Mouse (Mus musculus): ENCODE results near the gene Cycs. TPM values are rescaled to one million over a fixed set of nuclear protein-coding genes. Genes with fewer than 3 reads are reported as not detected.
"Not testable (repeated sequence)": the region's sequence is repeated elsewhere in the genome, so short reads cannot be mapped to it uniquely, and the experiment has no call there.

Cycs gene
- polyA plus RNA-seq, 1 experiment, result 9.2 TPM

DNA sequence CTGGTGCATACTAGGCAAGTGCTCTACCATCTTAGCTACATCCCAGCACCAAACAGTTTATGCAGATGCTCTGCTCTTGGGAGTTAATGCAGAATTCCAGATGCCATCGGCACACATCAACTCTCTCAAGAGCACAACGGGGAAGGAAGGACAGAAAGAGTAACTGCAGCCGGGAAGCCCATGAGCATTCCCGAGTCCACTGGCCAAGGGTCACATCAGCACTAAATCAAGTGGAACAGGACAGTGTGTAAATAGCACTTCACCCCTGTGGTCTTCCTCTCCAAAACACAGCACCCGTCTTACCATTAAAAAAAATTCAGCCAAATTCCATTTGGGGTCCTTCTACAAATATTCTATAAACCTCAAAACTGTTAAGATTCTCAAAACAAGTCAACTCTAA is 20.0 kb upstream of the Cycs start:
- no peak for TF ChIP-seq GATA1 (IDR thresholded peaks at IDR 0.05; ENCODE audit: borderline replicate concordance, low read length)
- TF ChIP-seq FLI1 (IDR thresholded peaks at IDR 0.05; ENCODE audit: low read length), result no peak
- Histone ChIP-seq H3K36me3 (replicated peaks; ENCODE audit: low read length) (no peaks in the 10 kb centered on the region), H3K4me1 (peaks cover 3% of the 10 kb centered on the region; the same call in 1 of the 2 replicates), H3K4me3 (replicated peaks) (no peak overlapping the region), H3K9me3 (no peaks in the 10 kb centered on the region), H3K27me3 (replicated peaks) (no peaks in the 10 kb centered on the region)

DNA sequence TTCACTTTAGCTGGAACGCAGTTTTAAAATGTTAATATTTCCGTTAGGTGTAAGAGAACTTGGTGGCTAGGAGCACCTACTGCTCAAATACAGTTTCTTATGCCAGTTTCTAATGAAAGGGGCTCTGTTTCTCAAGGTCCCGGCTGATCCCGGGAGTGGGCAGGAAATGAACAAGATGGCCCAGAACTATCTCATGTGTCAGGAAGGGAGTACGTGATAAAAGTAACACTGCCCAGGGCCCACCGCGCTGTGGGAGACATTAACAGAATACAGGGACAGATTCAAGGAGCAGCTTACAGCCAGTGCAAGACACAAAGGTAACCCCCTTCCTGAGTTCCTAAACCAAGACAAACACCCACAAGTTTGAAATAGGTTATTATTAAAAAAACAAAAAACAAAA is 19.4 kb upstream of the Cycs start:
- H3K27me3 ChIP-seq (replicated peaks), result no peaks in the 10 kb centered on the region
- TF ChIP-seq FLI1 (IDR thresholded peaks at IDR 0.05; ENCODE audit: low read length), result no peak
- no peak for TF ChIP-seq GATA1 (IDR thresholded peaks at IDR 0.05; ENCODE audit: borderline replicate concordance, low read length)
- no peaks in the 10 kb centered on the region for H3K36me3 ChIP-seq (replicated peaks; ENCODE audit: low read length)
- H3K9me3 ChIP-seq, result no peaks in the 10 kb centered on the region
- H3K4me3 ChIP-seq (replicated peaks), result no peak overlapping the region
- peaks cover 3% of the 10 kb centered on the region; the same call in 1 of the 2 replicates for H3K4me1 ChIP-seq

- peaks cover 7% of the 10 kb centered on the region for H3K36me3 ChIP-seq (replicated peaks; ENCODE audit: low read length)
- peaks cover 12% of the 10 kb centered on the region; the same call in 1 of the 2 replicates for H3K4me1 ChIP-seq
- TF ChIP-seq FLI1 (IDR thresholded peaks at IDR 0.05; ENCODE audit: low read length), result no peak
- TF ChIP-seq GATA1 (IDR thresholded peaks at IDR 0.05; ENCODE audit: borderline replicate concordance, low read length), result no peak
- H3K27me3 ChIP-seq (replicated peaks), result no peaks in the 10 kb centered on the region
- H3K4me3 ChIP-seq (replicated peaks), result no peak overlapping the region
- no peaks in the 10 kb centered on the region for H3K9me3 ChIP-seq
These were observed 5.3 kb upstream of the Cycs start for GRCm38 (mm10) chr6:50571661-50572060.

DNA sequence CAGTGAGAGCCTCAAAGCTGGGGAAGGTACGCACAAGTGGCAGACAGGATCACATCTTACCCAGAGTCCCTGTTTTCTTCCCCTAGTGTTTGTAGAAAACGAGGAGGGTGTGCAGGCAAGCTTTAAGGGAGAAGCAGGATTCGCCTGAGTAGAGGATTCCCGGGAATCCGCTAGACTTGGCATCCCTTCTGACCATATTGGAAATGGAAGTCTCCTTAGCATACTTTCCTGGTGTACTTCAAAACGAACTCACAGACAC is 588 bp upstream of the Cycs start:
- no peaks in the 10 kb centered on the region for H3K27me3 ChIP-seq (replicated peaks)
- H3K4me3 ChIP-seq (replicated peaks), result peak overlapping the region; percentile 96
- H3K9me3 ChIP-seq, result no peaks in the 10 kb centered on the region
- H3K36me3 ChIP-seq (replicated peaks; ENCODE audit: low read length), result peaks cover 26% of the 10 kb centered on the region
- TF ChIP-seq GATA1 (IDR thresholded peaks at IDR 0.05; ENCODE audit: borderline replicate concordance, low read length) (no peak), FLI1 (IDR thresholded peaks at IDR 0.05; ENCODE audit: low read length) (no peak)
- H3K4me1 ChIP-seq, result peaks cover 23% of the 10 kb centered on the region; the same call in 1 of the 2 replicates

- Histone ChIP-seq H3K4me3 (replicated peaks) (no peak overlapping the region), H3K9me3 (no peaks in the 10 kb centered on the region), H3K36me3 (replicated peaks; ENCODE audit: low read length) (peaks cover 19% of the 10 kb centered on the region), H3K27me3 (replicated peaks) (no peaks in the 10 kb centered on the region), H3K4me1 (peaks cover 38% of the 10 kb centered on the region)
- TF ChIP-seq GATA1 (IDR thresholded peaks at IDR 0.05; ENCODE audit: borderline replicate concordance, low read length) (no peak), FLI1 (IDR thresholded peaks at IDR 0.05; ENCODE audit: low read length) (no peak)
These were observed 2.7 kb downstream of the Cycs start for GRCm38 (mm10) chr6:50563651-50564050.

GRCm38 (mm10) chr6:50562421-50562820 is 3.9 kb downstream of the Cycs start:
- Histone ChIP-seq H3K9me3 (no peaks in the 10 kb centered on the region), H3K36me3 (replicated peaks; ENCODE audit: low read length) (peaks cover 19% of the 10 kb centered on the region), H3K4me3 (replicated peaks) (no peak overlapping the region), H3K27me3 (replicated peaks) (no peaks in the 10 kb centered on the region), H3K4me1 (peaks cover 37% of the 10 kb centered on the region)
- TF ChIP-seq GATA1 (IDR thresholded peaks at IDR 0.05; ENCODE audit: borderline replicate concordance, low read length) (no peak), FLI1 (IDR thresholded peaks at IDR 0.05; ENCODE audit: low read length) (no peak)

GRCm38 (mm10) chr6:50560776-50561175 is 5.6 kb downstream of the Cycs start:
- H3K9me3 ChIP-seq, result no peaks in the 10 kb centered on the region
- H3K27me3 ChIP-seq (replicated peaks), result no peaks in the 10 kb centered on the region
- H3K36me3 ChIP-seq (replicated peaks; ENCODE audit: low read length), result peaks cover 19% of the 10 kb centered on the region
- H3K4me1 ChIP-seq, result peaks cover 31% of the 10 kb centered on the region
- no peak overlapping the region for H3K4me3 ChIP-seq (replicated peaks)
- TF ChIP-seq GATA1 (IDR thresholded peaks at IDR 0.05; ENCODE audit: borderline replicate concordance, low read length) (no peak), FLI1 (IDR thresholded peaks at IDR 0.05; ENCODE audit: low read length) (no peak)

GRCm38 (mm10) chr6:50558877-50559276 is 7.5 kb downstream of the Cycs start:
- H3K9me3 ChIP-seq, result no peaks in the 10 kb centered on the region
- no peaks in the 10 kb centered on the region for H3K27me3 ChIP-seq (replicated peaks)

GRCm38 (mm10) chr6:50557566-50557965 is 8.8 kb downstream of the Cycs start:
- Histone ChIP-seq H3K9me3 (no peaks in the 10 kb centered on the region), H3K4me3 (replicated peaks) (no peak overlapping the region), H3K4me1 (peaks cover 26% of the 10 kb centered on the region), H3K36me3 (replicated peaks; ENCODE audit: low read length) (peaks cover 4% of the 10 kb centered on the region), H3K27me3 (replicated peaks) (no peaks in the 10 kb centered on the region)
- TF ChIP-seq FLI1 (IDR thresholded peaks at IDR 0.05; ENCODE audit: low read length) (no peak), GATA1 (IDR thresholded peaks at IDR 0.05; ENCODE audit: borderline replicate concordance, low read length) (no peak)

More at GRCm38 (mm10) chr6:50558877-50559276, 7.5 kb downstream of the Cycs start:
- Histone ChIP-seq H3K36me3 (replicated peaks; ENCODE audit: low read length) (peaks cover 15% of the 10 kb centered on the region), H3K4me1 (peaks cover 22% of the 10 kb centered on the region), H3K4me3 (replicated peaks) (peak overlapping the region; percentile 57)
- no peak for TF ChIP-seq GATA1 (IDR thresholded peaks at IDR 0.05; ENCODE audit: borderline replicate concordance, low read length)
- no peak for TF ChIP-seq FLI1 (IDR thresholded peaks at IDR 0.05; ENCODE audit: low read length)

GRCm38 (mm10) chr6:50554223-50554622 is 12.1 kb downstream of the Cycs start:
- H3K9me3 ChIP-seq; H3K4me3 ChIP-seq (replicated peaks); H3K36me3 ChIP-seq (replicated peaks; ENCODE audit: low read length): not testable (repeated sequence)
- Histone ChIP-seq H3K27me3 (replicated peaks) (peaks cover 11% of the 10 kb centered on the region), H3K4me1 (peaks cover 15% of the 10 kb centered on the region)

GRCm38 (mm10) chr6:50552881-50553518 is 13.3 kb downstream of the Cycs start:
- Histone ChIP-seq H3K9me3 (peaks cover 3% of the 10 kb centered on the region; the same call in 1 of the 2 replicates), H3K4me1 (peaks cover 11% of the 10 kb centered on the region), H3K27me3 (replicated peaks) (peaks cover 11% of the 10 kb centered on the region), H3K36me3 (replicated peaks; ENCODE audit: low read length) (no peaks in the 10 kb centered on the region), H3K4me3 (replicated peaks) (no peak overlapping the region)
- TF ChIP-seq GATA1 (IDR thresholded peaks at IDR 0.05; ENCODE audit: borderline replicate concordance, low read length) (no peak), FLI1 (IDR thresholded peaks at IDR 0.05; ENCODE audit: low read length) (no peak)
